Mouse (Mus musculus) liver, adult 2 months (tissue): ENCODE data around the gene Inafm1.
"Not testable (repeated sequence)": the region's sequence is repeated elsewhere in the genome, so short reads cannot be mapped to it uniquely, and the experiment has no call there.

Experiments used
- CTCF ChIP-seq: fragments of 200-500 bp; IDR thresholded peaks from 2 replicates; pipeline ENCODE4 v1.5.1; 2011; ENCODE audit warnings: low read depth, low read length, control low read depth
- POLR2A ChIP-seq: fragments of 200-500 bp; IDR thresholded peaks from 2 replicates; pipeline ENCODE4 v1.6.1; 2011; ENCODE audit warnings: low read length, control low read depth; ENCODE audit not compliant: insufficient read depth; ENCODE audit errors: extremely low read depth

- not testable (repeated sequence) for TF ChIP-seq CTCF, POLR2A
Measured at GRCm38 (mm10) chr7:16308093-16308492, 34.7 kb upstream of the Inafm1 start, which contains the start of gene Bbc3.
